Mouse (Mus musculus) MEL (cell line): Measurements from ENCODE around the gene Rnd2. TPM values are rescaled to one million over a fixed set of nuclear protein-coding genes. Genes with fewer than 3 reads are reported as not detected.
A peak's percentile ranks its signal among the peaks of the same experiment; 100 is the strongest.

Experiments
- DNase-seq: peaks from one replicate; pipeline ENCODE4 v3.0.0; 2011; ENCODE audit warnings: low read depth, low spot score
- H3K27ac ChIP-seq: 2 replicates; pipeline ENCODE4 v1.5.1; 2012; ENCODE audit warnings: low read depth, mild to moderate bottlenecking, control low read depth, low read length, moderate library complexity; ENCODE audit not compliant: control insufficient read depth
- H3K27me3 ChIP-seq, 2 experiments: fragments of 150-350 bp in 1 of 2; sonication (generic) in 1 of 2; 2 replicates each; pipeline ENCODE4 v1.6.1; 2012; ENCODE audit warnings: low read length in 2 of 2, mild to moderate bottlenecking in 2 of 2, improper control_type of control experiment in 1 of 2, moderate library complexity in 1 of 2; ENCODE audit not compliant: insufficient read depth in 2 of 2, control insufficient read depth in 1 of 2
- H3K36me3 ChIP-seq, 2 experiments: 2 replicates each; pipeline ENCODE4 v1.6.1; 2012 to 2014; ENCODE audit warnings: low read length in 2 of 2, improper control_type of control experiment in 1 of 2, inconsistent platforms in 1 of 2, mild to moderate bottlenecking in 1 of 2; ENCODE audit not compliant: insufficient read depth in 2 of 2, control insufficient read depth in 1 of 2
- H3K4me1 ChIP-seq, 2 experiments: fragments of 150-350 bp in 1 of 2; sonication (generic) in 1 of 2; 2 replicates each; pipeline ENCODE4 v1.6.1; 2012; ENCODE audit warnings: low read length in 2 of 2, improper control_type of control experiment in 1 of 2, mild to moderate bottlenecking in 1 of 2; ENCODE audit not compliant: insufficient read depth in 2 of 2, control insufficient read depth in 1 of 2
- H3K4me3 ChIP-seq, 2 experiments: fragments of 150-350 bp in 1 of 2; sonication (generic) in 1 of 2; 2 replicates each; pipeline ENCODE4 v1.5.1; 2012; ENCODE audit warnings: low read depth in 2 of 2, low read length in 2 of 2, mild to moderate bottlenecking in 2 of 2, moderate library complexity in 2 of 2, control low read depth in 1 of 2, improper control_type of control experiment in 1 of 2; ENCODE audit not compliant: control insufficient read depth in 1 of 2, insufficient read depth in 1 of 2
- H3K79me2 ChIP-seq: 2 replicates; pipeline ENCODE4 v1.6.1; 2012; ENCODE audit warnings: mild to moderate bottlenecking, low read length, moderate library complexity; ENCODE audit not compliant: control insufficient read depth, poor library complexity, insufficient read depth
- H3K9ac ChIP-seq: 2 replicates; pipeline ENCODE4 v1.6.1; 2012; ENCODE audit warnings: low read depth, mild to moderate bottlenecking, control low read depth, low read length, moderate library complexity; ENCODE audit not compliant: control insufficient read depth, poor library complexity, severe bottlenecking
- H3K9me3 ChIP-seq: fragments of 150-350 bp; sonication (generic); replicated peaks from 2 replicates; pipeline ENCODE4 v1.6.1; 2012; ENCODE audit warnings: mild to moderate bottlenecking, low read length, improper control_type of control experiment, moderate library complexity; ENCODE audit not compliant: insufficient read depth
- BHLHE40 ChIP-seq: IDR thresholded peaks from 2 replicates; pipeline ENCODE4 v1.6.1; 2012; ENCODE audit warnings: low read depth, mild to moderate bottlenecking, inconsistent platforms, low read length, improper control_type of control experiment, borderline replicate concordance
- CHD1 ChIP-seq: IDR thresholded peaks from 2 replicates; pipeline ENCODE4 v1.6.1; 2012; ENCODE audit warnings: low read depth, mild to moderate bottlenecking, inconsistent platforms, low read length, improper control_type of control experiment
- CHD2 ChIP-seq: IDR thresholded peaks from 2 replicates; pipeline ENCODE4 v1.6.1; 2011; ENCODE audit warnings: low read length, improper control_type of control experiment
- CTCF ChIP-seq, 3 experiments: IDR thresholded peaks in 2 of 3; conservative IDR thresholded peaks in 1 of 3; 2 replicates each; pipeline ENCODE4 v1.5.1; 2011 to 2012; ENCODE audit warnings: low read length in 3 of 3, low read depth in 2 of 3, mild to moderate bottlenecking in 2 of 3, improper control_type of control experiment in 1 of 3, inconsistent platforms in 1 of 3, mixed read lengths in 1 of 3, moderate library complexity in 1 of 3; ENCODE audit not compliant: control insufficient read depth in 1 of 3, insufficient read depth in 1 of 3, poor library complexity in 1 of 3, severe bottlenecking in 1 of 3
- EP300 ChIP-seq, 2 experiments: IDR thresholded peaks; 2 replicates each; pipeline ENCODE4 v1.6.1; 2011; ENCODE audit warnings: improper control_type of control experiment in 2 of 2, low read length in 2 of 2, low read depth in 1 of 2, mild to moderate bottlenecking in 1 of 2
- GABPA ChIP-seq: IDR thresholded peaks from 2 replicates; pipeline ENCODE4 v1.6.1; 2012; ENCODE audit warnings: low read depth, mild to moderate bottlenecking, inconsistent platforms, low read length, improper control_type of control experiment, moderate library complexity
- MAFK ChIP-seq: IDR thresholded peaks from 2 replicates; pipeline ENCODE4 v1.6.1; 2011; ENCODE audit warnings: low read depth, mild to moderate bottlenecking, low read length, improper control_type of control experiment, borderline replicate concordance
- MAX ChIP-seq: IDR thresholded peaks from 2 replicates; pipeline ENCODE4 v1.6.1; 2011; ENCODE audit warnings: low read length, improper control_type of control experiment
- MAZ ChIP-seq: IDR thresholded peaks from 2 replicates; pipeline ENCODE4 v1.6.1; 2012; ENCODE audit warnings: low read depth, mild to moderate bottlenecking, inconsistent platforms, low read length, improper control_type of control experiment
- MYC ChIP-seq: IDR thresholded peaks from 2 replicates; pipeline ENCODE4 v1.6.1; 2011; ENCODE audit warnings: low read depth, mild to moderate bottlenecking, low read length, improper control_type of control experiment, moderate library complexity
- NELFE ChIP-seq: IDR thresholded peaks from 2 replicates; pipeline ENCODE4 v1.6.1; 2011; ENCODE audit warnings: low read depth, low read length, improper control_type of control experiment
- POLR2AphosphoS2 ChIP-seq: IDR thresholded peaks from 2 replicates; pipeline ENCODE4 v1.6.1; 2011; ENCODE audit warnings: low read length, improper control_type of control experiment
- POLR2AphosphoS5 ChIP-seq: IDR thresholded peaks from 2 replicates; pipeline ENCODE4 v1.6.1; 2012; ENCODE audit warnings: low read depth, borderline replicate concordance, mild to moderate bottlenecking, inconsistent platforms, low read length, moderate library complexity, mixed read lengths
- RCOR1 ChIP-seq: IDR thresholded peaks from 2 replicates; pipeline ENCODE4 v1.6.1; 2012; ENCODE audit warnings: low read depth, mild to moderate bottlenecking, inconsistent platforms, low read length, improper control_type of control experiment
- SIN3A ChIP-seq: IDR thresholded peaks from 2 replicates; pipeline ENCODE4 v1.6.1; 2012; ENCODE audit warnings: low read length, improper control_type of control experiment, inconsistent platforms
- SMC3 ChIP-seq: IDR thresholded peaks from 2 replicates; pipeline ENCODE4 v1.6.1; 2011; ENCODE audit warnings: low read depth, low read length, improper control_type of control experiment
- TCF12 ChIP-seq: IDR thresholded peaks from 2 replicates; pipeline ENCODE4 v1.6.1; 2014; ENCODE audit warnings: low read depth, mild to moderate bottlenecking, inconsistent platforms, low read length, improper control_type of control experiment, moderate library complexity
- ZMIZ1 ChIP-seq: IDR thresholded peaks from 2 replicates; pipeline ENCODE4 v1.6.1; 2012; ENCODE audit warnings: low read depth, mild to moderate bottlenecking, inconsistent platforms, low read length, improper control_type of control experiment, moderate library complexity
- polyA plus RNA-seq, 2 experiments: library from polyadenylated mRNA; stranded (reverse) in 1 of 2; unstranded in 1 of 2; fragments of >175 nt in 1 of 2; fragments of >200 nt in 1 of 2; gene quantifications; 2 replicates each; pipeline versions ENCODE4 v1.2.1 to v1.2.4; 2012; ENCODE audit warnings: low replicate concordance in 2 of 2, low read depth in 1 of 2; ENCODE audit not compliant: insufficient read length in 2 of 2, insufficient read depth in 1 of 2, missing spikeins in 1 of 2
- total RNA-seq: library from RNA; depleted of rRNA; stranded (reverse); fragments of 300-350 nt; gene quantifications from 2 replicates; pipeline ENCODE4 v1.2.3, GENCODE M21; 2012

The Rnd2 gene
- total and polyA plus RNA-seq, 3 experiments = 4.2 to 18.6 TPM; not detected in 1

GRCm38 (mm10) chr11:101459716-101460115 is 5.1 kb upstream of the Rnd2 start:
- no peak overlapping the region for H3K4me3 ChIP-seq
- no peaks in the 10 kb centered on the region for H3K27me3 ChIP-seq
- no peak for DNase-seq
- H3K9me3 ChIP-seq = no peaks in the 10 kb centered on the region
- TF ChIP-seq CHD1 (no peak), BHLHE40 (no peak), MAFK (no peak), POLR2AphosphoS5 (no peak), CTCF (IDR thresholded peaks at IDR 0.05 in 2 of 3, conservative IDR thresholded peaks at IDR 0.05 in 1 of 3; ENCODE audit: control insufficient read depth in 1 of 3, insufficient read depth in 1 of 3, low read depth in 2 of 3, low read length in 3 of 3, poor library complexity in 1 of 3, severe bottlenecking in 1 of 3) (no peak), RCOR1 (no peak), MYC (no peak), MAZ (no peak), SIN3A (no peak), SMC3 (no peak), GABPA (no peak), MAX (no peak), NELFE (no peak), CHD2 (no peak), POLR2AphosphoS2 (no peak), EP300 (IDR thresholded peaks at IDR 0.05; ENCODE audit: low read depth in 1 of 2, low read length in 2 of 2) (no peak)
- TF ChIP-seq, all 39 proteins: peak for 0
- Histone ChIP-seq H3K79me2 (no peaks in the 10 kb centered on the region; the same call in 1 of the 2 replicates), H3K36me3 (peaks cover 2 to 21% of the 10 kb centered on the region in 2 experiments), H3K27ac (no peak overlapping the region), H3K9ac (no peak overlapping the region), H3K4me1 (peaks cover 12 to 23% of the 10 kb centered on the region in 2 experiments)

GRCm38 (mm10) chr11:101460321-101460720 is 4.5 kb upstream of the Rnd2 start:
- no peaks in the 10 kb centered on the region for H3K27me3 ChIP-seq
- H3K9me3 ChIP-seq = no peaks in the 10 kb centered on the region
- DNase-seq = no peak
- peaks cover 12 to 25% of the 10 kb centered on the region in 2 experiments for H3K4me1 ChIP-seq
- no peak overlapping the region for H3K27ac ChIP-seq
- H3K9ac ChIP-seq = no peak overlapping the region
- TF ChIP-seq MYC = no peak
- no peak for TF ChIP-seq GABPA
- no peaks in the 10 kb centered on the region; the same call in 1 of the 2 replicates for H3K79me2 ChIP-seq
- H3K4me3 ChIP-seq = no peak overlapping the region
- H3K36me3 ChIP-seq = peaks cover 2 to 21% of the 10 kb centered on the region in 2 experiments

GRCm38 (mm10) chr11:101462141-101462540 is 2.7 kb upstream of the Rnd2 start:
- TF ChIP-seq TCF12 (no peak), ZMIZ1 (no peak), MAFK (no peak)
- TF ChIP-seq, all 39 proteins: peak for 0
- Histone ChIP-seq H3K79me2 (peaks cover 6% of the 10 kb centered on the region; the same call in 1 of the 2 replicates), H3K27me3 (no peaks in the 10 kb centered on the region), H3K27ac (peak overlapping the region; percentile 82; the same call in 1 of the 2 replicates), H3K4me3 (no peak overlapping the region), H3K36me3 (peaks cover 0 to 26% of the 10 kb centered on the region in 2 experiments), H3K4me1 (peaks cover 12 to 31% of the 10 kb centered on the region in 2 experiments), H3K9ac (no peak overlapping the region), H3K9me3 (no peaks in the 10 kb centered on the region)
- no peak for DNase-seq
